Mouse (Mus musculus) ovary, adult 2 months (tissue): Measurements from ENCODE around the gene Olfr394. TPM values are rescaled to one million over a fixed set of nuclear protein-coding genes. Genes with fewer than 3 reads are reported as not detected.

ENCODE experiments used
- polyA plus RNA-seq: library from polyadenylated mRNA; depleted of rRNA; stranded (reverse); fragments of >200 nt; gene quantifications from 2 replicates; pipeline ENCODE4 v1.2.3, GENCODE M21; 2012; rRNA removed

Gene Olfr394
- polyA plus RNA-seq: not detected in 2 replicates

GRCm38 (mm10) chr11:73890671-73891070 is at the start of gene Olfr394:
Gene Olfr394 (minus strand): TSS chr11:73890771.

GRCm38 (mm10) chr11:73936377-73936776 is 45.8 kb upstream of the Olfr394 start, which contains the start of gene Olfr23:
Gene Olfr23 (plus strand): TSS chr11:73936677.

GRCm38 (mm10) chr11:73909199-73909598 is 18.6 kb upstream of the Olfr394 start, which contains the start of gene Olfr395:
Gene Olfr395 (minus strand): TSS chr11:73909299.

GRCm38 (mm10) chr11:73851354-73851753 is 39.2 kb downstream of the Olfr394 start, which contains the start of gene Olfr393:
Gene Olfr393 (minus strand): TSS chr11:73851454.

Other genes starting within 250 kb of the Olfr394 start
- gene Zfp735, start 202.0 kb downstream of the Olfr394 start, polyA plus RNA-seq: not detected in 2 replicates
- not detected in 2 replicates for gene Olfr389, start 110.1 kb downstream of the Olfr394 start, polyA plus RNA-seq
- not detected in 2 replicates for gene Olfr390, start 107.8 kb downstream of the Olfr394 start, polyA plus RNA-seq
- not detected in 2 replicates for gene Olfr391-ps, start 87.7 kb downstream of the Olfr394 start, polyA plus RNA-seq
- not detected in 2 replicates for gene Olfr392, start 73.7 kb downstream of the Olfr394 start, polyA plus RNA-seq
- not detected in 2 replicates for gene Olfr393, start 39.3 kb downstream of the Olfr394 start, polyA plus RNA-seq
- not detected in 2 replicates for gene Olfr395, start 18.5 kb upstream of the Olfr394 start, polyA plus RNA-seq
- not detected in 2 replicates for gene Olfr23, start 45.9 kb upstream of the Olfr394 start, polyA plus RNA-seq
- not detected in 2 replicates for gene Olfr397, start 70.0 kb upstream of the Olfr394 start, polyA plus RNA-seq
- gene Olfr398, start 99.6 kb upstream of the Olfr394 start, polyA plus RNA-seq: not detected in 2 replicates
- gene Olfr139, start 165.8 kb upstream of the Olfr394 start, polyA plus RNA-seq: not detected in 2 replicates
- gene Olfr399, start 165.8 kb upstream of the Olfr394 start, polyA plus RNA-seq: not detected in 2 replicates
- not detected in 2 replicates for gene Zfp616, start 179.2 kb upstream of the Olfr394 start, polyA plus RNA-seq
- not detected in 2 replicates for gene Olfr401, start 222.9 kb upstream of the Olfr394 start, polyA plus RNA-seq